In the genomic region with DNA sequence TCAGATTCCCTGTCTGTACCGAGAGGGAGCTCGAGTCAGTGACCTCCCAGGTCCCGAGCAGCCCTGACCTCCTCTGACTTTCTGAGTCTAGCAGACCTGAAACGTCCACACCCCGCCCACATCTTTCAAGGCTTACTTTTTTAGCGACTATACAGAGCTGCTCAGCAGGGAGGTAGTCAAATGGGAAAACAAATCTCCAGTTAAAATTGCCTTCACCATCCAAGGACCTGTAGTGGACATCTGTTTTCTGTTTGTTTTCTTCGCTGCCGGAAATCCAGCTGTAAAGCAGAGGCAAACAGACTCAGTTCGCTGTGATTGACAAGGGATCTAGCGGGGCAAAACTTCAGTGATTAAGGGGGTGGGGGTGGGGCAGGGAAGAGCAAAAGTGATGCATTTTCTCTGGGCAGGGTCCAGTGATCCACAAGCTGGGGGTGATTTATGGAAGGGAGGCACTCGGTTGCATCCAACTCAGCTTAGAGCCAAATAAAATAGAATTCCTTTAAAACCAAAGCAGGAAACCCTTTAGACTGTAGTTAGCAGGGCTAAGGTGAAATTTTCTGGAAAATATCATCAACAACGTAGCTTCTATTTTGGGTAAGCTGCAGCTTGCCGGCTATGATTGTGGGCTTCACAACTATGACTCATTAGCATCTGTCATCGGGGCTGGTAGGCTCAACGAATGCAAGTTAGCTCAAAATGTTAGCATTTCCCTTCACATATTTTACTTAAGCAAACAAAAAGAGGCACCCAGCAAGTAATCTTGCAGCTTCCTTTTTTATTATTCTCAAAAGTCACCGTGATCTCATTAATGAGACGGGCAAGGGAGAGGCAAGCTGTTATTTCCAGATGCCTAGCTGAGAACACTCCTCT, we compare ENCODE assay signal across 8 mouse cellular contexts.
DNase-seq lines count a peak whose midpoint lies in the region.

No protein-coding gene starts in this region.

- intact Hi-C loops in heart, postnatal 10 days (cut with DNase I): no loop called here

- peak; percentile 14 for DNase-seq in adrenal gland, postnatal 14 days
- no peak for DNase-seq in adrenal gland, adult 8-10 months
- DNase-seq in layer of hippocampus, adult 11-12 months (ENCODE audit: low spot score): peak; percentile 61
- no peak for DNase-seq in layer of hippocampus, postnatal 25 days (ENCODE audit: extremely low spot score in 1 of 2, low spot score in 1 of 2)
- peak; percentile 11 to 27 for DNase-seq in heart, postnatal 10 days
- peak; percentile 28 to 49 for DNase-seq in right cerebral cortex, postnatal 10 days (ENCODE audit: low spot score in 2 of 2)
- no peak for DNase-seq in lung, postnatal 4 days
- no peak for DNase-seq in cerebellum, adult 9-10 months

Comparison
In these comparisons a context has a peak if more than half of its experiments do, and no peak if none do; other contexts are left out.
1. DNase-seq: peak in adrenal gland, postnatal 14 days (single experiment), layer of hippocampus, adult 11-12 months (single experiment), heart, postnatal 10 days (2 of 2) and right cerebral cortex, postnatal 10 days (2 of 2); none in adrenal gland, adult 8-10 months (single experiment), layer of hippocampus, postnatal 25 days (0 of 2), lung, postnatal 4 days (0 of 2) and cerebellum, adult 9-10 months (single experiment).